Mouse (Mus musculus): ENCODE data around the gene Prrt1.

GRCm38 (mm10) chr17:34661121-34661591 is 31.8 kb downstream of the Prrt1 start:
- TF ChIP-seq EP300 (IDR thresholded peaks at IDR 0.05; ENCODE audit: insufficient read depth, low read depth, low read length) = no peak
- no peak for TF ChIP-seq CTCF (IDR thresholded peaks at IDR 0.05; ENCODE audit: low read depth, low read length)
- no peak for TF ChIP-seq POLR2A (IDR thresholded peaks at IDR 0.05; ENCODE audit: insufficient read depth, low read length)

All from ES-Bruce4 (cell line).